In the genomic region with DNA sequence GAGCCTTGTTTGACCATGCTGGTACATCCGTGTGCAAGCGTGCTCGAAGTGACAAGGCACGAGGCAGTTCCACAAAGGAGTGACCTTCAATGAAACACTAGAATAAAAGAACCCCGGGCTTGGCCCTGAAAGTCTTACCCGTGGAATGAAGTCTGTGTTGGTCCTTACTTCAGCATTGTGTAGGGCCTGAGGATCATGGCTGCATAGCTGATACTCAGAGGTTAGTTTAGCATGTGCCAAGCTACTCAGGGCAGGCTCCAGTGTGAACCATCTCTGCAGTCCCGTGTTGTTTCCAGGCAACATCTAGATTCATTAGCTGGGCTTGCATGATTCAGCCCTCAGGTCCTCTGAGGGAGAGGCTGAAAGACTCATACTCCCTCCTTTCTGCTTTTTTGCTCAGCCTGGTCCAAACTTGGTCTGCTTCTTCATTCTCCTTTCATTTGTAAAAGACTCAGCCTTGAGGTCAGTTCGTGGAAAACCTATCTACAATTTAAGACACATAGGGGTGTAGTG, we compare ENCODE assay signal across 8 mouse cellular contexts. TPM values are rescaled to one million over a fixed set of nuclear protein-coding genes. Genes with fewer than 3 reads are reported as not detected.
DNase-seq lines count a peak whose midpoint lies in the region; ATAC-seq lines count a peak whose summit lies in the region.

Ociad2 (minus strand) TSS at position 306 of the 513 bp plus-strand sequence.

- no peak for DNase-seq in heart, adult 18-20 months
- DNase-seq in heart, postnatal 25 days (ENCODE audit: low spot score): no peak
- DNase-seq in urinary bladder, adult 2 months (ENCODE audit: low spot score): no peak
- no peak for DNase-seq in urinary bladder, postnatal 10 days (ENCODE audit: low spot score)
- DNase-seq in layer of hippocampus, postnatal 36 days: no peak
- no peak for DNase-seq in liver
- DNase-seq in embryo, embryonic 9.5 days (ENCODE audit: extremely low spot score): no peak

- ATAC-seq in granulocyte monocyte progenitor cell, adult 5-6 weeks (replicated peaks; ENCODE audit: poor library complexity, severe bottlenecking): no peak

- intact Hi-C loops in heart, postnatal 25 days (cut with DNase I): no loop called here

RNA-seq across cellular contexts. Expression of gene Ociad2, which starts in this region (rescaled TPM):
- total RNA-seq in heart, adult 18-20 months (2021): 10 to 100 TPM; 12.9 to 13.5 TPM
- total RNA-seq in heart, postnatal 25 days (2021): 1 to 10 TPM; 8.8 to 9.5 TPM
- 38.7 and 44.8 TPM in 2 replicates for polyA plus RNA-seq in urinary bladder, adult 2 months (2012; rRNA removed)
- total RNA-seq in layer of hippocampus, postnatal 36 days (2021): 100 to 1,000 TPM; 125 to 148 TPM
- total RNA-seq in granulocyte monocyte progenitor cell, adult 5-6 weeks (2014; fragmentation: Nextera tagmentation): 2.6 and 3.5 TPM in 2 replicates
- total RNA-seq in granulocyte monocyte progenitor cell, adult 5-6 weeks (2017): 3.1 and 5.5 TPM in 2 replicates

Comparison
In these comparisons a context has a peak if more than half of its experiments do, and no peak if none do; other contexts are left out.
1. RNA of gene Ociad2 (total RNA-seq): 125 to 148 TPM in layer of hippocampus, postnatal 36 days; 12.9 to 13.5 TPM in heart, adult 18-20 months, 8.8 to 9.5 TPM in heart, postnatal 25 days and 2.6 to 5.5 TPM in granulocyte monocyte progenitor cell, adult 5-6 weeks; every median in the first group is over 4 times any median in the second.